Mouse (Mus musculus) heart, postnatal 36 days (tissue): ENCODE results near the gene Creb3l1. TPM values are rescaled to one million over a fixed set of nuclear protein-coding genes. Genes with fewer than 3 reads are reported as not detected.

ENCODE experiments used
- DNase-seq, 2 experiments: peaks; one replicate each; pipeline ENCODE4 v3.0.0; 2021 to 2022
- intact Hi-C: fragments of 180-260 bp; cut with DNase I; formaldehyde crosslinking; loops from one replicate; pipeline ENCODE4 v1.15.1; 2025
- total RNA-seq, 2 experiments: library from RNA; stranded (reverse); gene quantifications; 2 replicates each; pipeline ENCODE4 v1.2.3; 2021

The Creb3l1 gene
- total RNA-seq, 2 experiments from 2014 or later: 4.4 TPM

DNA sequence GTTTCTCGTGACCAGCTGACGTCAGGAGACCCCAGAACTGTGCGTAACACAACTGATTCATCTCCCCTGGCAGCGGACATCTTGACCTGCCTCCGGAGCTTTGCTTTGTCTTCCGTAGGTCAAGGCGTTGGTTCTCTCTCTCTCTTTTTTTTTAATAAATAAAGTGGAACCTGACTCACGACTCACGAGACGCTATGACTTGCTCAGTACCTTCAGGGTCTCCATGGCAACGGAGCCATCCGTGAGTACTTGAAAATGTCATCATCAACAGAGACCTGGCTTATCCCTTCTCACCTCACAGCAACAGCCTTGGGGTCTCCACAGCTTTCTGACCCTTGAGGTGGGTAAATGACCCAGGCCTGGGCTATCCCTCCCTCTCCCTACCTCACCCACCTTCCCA, 19.0 kb upstream of the Creb3l1 start:
- no peak for DNase-seq
- intact Hi-C loops: no loop called here

- intact Hi-C loops: no loop called here
- no peak for DNase-seq
Measured at GRCm38 (mm10) chr2:92041538-92041937, 17.2 kb upstream of the Creb3l1 start.

DNA sequence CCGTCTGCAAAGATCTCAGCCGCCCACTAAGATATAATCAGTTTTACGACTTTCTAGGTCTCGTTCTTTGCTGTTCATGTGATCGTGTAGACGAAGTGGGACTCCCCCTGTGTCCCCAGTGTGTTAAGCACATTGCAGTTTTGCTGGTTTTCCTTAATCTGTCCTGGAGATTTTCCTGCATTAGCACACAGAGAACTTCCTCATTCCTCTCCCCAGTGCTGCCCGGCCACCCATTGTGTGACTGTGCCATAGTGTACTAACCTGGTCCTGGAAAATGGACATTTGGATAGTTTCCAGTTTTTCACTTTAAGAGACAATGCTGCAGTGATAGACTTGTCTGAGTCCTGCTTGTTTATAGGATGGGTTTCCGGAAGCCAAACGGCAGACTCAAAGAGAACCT, 10.0 kb upstream of the Creb3l1 start:
- intact Hi-C loops: no loop called here
- DNase-seq: no peak

DNA sequence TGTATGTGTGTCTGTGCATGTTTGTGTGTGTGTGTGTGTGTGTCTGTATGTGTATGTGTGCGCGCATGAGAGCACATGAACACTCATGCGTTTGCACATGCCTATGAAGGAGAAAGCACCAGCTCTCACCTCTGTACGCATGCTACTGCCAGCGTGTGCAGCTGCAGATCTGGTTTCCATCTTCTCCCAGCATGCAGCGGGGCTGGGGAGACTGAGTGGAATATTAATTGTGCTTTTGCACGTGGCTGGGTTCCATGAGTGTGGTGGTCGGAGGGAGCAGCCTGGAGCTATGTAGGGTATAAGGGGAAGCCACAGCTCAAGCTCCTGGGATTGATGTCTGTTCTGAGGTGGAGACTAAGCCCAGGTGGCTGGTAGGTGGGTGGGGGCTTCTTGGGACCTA, 6.3 kb upstream of the Creb3l1 start:
- intact Hi-C loops: no loop called here
- no peak for DNase-seq

DNA sequence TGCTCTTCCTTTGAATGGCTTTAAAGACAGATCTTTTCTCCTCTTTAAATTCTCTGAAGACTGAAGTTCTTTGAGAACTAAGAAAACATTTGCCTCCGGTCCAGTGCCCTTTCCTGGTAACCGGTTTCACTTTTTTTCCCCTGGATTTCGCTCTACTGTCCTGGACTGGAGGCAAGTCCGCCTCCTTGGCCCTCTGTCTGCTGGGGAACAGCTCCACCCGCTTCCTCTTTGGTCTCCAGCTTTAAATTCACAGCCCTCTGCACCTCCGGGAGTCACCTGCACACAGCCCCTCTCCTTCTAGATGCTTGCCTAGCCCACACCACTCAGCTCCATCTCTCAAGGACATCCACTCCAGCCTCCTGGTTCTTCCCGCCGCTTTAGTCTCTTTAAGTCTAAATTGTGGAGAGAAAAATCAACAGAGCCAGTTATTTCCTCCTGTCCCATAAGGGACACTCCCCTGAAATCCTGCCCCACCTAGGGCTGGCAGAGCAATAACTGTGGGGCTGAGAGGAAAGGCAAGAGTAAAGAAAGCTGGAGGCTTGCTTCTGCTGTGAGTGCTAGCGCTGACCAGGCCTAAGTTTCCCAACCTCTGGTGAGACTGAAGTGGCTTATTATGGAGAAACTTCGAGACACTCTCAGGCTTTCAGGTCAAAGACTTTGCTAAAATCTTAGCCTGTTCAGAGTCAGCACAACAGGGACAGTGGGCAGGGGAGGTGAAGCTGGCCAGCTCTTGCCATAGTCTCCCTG, 5.3 kb upstream of the Creb3l1 start:
- intact Hi-C loops: no loop called here
- no peak for DNase-seq

- DNase-seq: no peak
- intact Hi-C loops: no loop called here
Measured at GRCm38 (mm10) chr2:92027811-92028590, 3.7 kb upstream of the Creb3l1 start.

DNA sequence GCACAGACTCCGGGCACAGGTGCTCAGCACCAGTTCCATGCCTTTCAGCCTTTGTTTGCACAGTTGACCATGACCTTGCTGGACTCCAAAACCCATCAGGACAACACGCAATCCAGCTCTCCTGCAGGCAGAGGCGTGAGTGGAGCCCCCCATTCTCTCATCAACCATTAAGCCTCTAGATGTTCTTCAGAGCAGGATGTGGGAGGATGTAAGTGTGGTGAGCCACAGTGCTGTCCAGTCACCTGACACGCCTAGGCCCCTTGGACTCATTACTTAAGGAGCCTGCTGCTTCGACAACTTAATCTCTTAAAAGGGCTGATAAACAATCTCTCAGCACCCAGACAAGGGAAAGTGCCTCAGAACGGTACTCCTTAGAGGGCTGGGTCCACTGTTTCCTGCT, 1.7 kb upstream of the Creb3l1 start:
- no peak for DNase-seq
- intact Hi-C loops: no loop called here

GRCm38 (mm10) chr2:92025202-92025601, 900 bp upstream of the Creb3l1 start:
- no peak for DNase-seq
- intact Hi-C loops: no loop called here

- intact Hi-C loops: loop anchor here (2.0 to 5.0 kb wide), 3 partner anchors 15 to 36 kb away; no protein-coding TSS in a partner anchor
- peak; percentile 55 to 59 for DNase-seq
Measured at GRCm38 (mm10) chr2:92023362-92024273, 684 bp downstream of the Creb3l1 start.

- DNase-seq: no peak
- intact Hi-C loops: loop anchor here (5.0 kb wide), 1 partner anchor 33 kb away; no protein-coding TSS in a partner anchor
Measured at GRCm38 (mm10) chr2:92020676-92021265, 3.5 kb downstream of the Creb3l1 start.

GRCm38 (mm10) chr2:92017440-92017839, 6.9 kb downstream of the Creb3l1 start:
- DNase-seq: no peak
- intact Hi-C loops: no loop called here

DNA sequence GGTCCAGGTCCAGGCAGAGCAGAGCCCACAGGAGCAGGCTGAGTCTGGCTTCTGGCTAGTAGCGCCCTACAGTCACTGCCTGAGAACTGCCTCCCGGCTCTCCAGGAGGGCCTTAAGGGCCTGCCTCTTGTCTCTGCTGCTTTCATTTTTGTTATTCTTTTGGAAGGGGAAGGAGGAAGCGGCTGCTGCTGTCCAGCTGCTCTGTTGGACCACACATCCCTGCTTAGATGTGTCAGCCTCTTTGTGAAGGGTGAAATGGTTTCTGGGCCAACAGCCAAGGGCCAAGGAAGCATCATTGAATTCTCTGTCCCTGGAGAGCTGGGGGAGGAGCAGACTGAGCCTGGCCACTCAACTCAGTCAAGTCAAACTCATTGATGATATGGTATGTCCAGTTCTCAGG, 7.3 kb downstream of the Creb3l1 start:
- intact Hi-C loops: no loop called here
- peak; percentile 67 to 69 for DNase-seq

GRCm38 (mm10) chr2:92014891-92015290, 9.4 kb downstream of the Creb3l1 start:
- intact Hi-C loops: no loop called here
- DNase-seq: no peak

DNA sequence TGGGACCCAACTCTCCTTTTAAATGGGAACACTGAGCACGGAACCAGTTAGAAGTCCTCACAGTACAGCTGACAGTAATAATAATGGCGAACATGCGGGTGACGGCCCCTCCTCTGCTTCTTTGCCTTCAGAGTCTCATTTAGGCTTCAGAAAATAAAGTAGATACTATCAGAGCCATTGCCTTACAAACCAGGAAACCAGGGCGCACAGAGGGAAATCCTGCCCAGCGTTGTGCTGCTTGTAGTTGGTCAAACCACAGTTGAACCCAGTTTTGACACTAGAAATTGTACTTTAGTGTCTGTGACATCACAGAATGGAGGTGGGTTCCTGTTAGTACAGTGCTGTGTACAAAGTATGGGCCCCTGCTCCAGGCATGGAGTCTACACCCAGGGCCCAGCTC, 10.1 kb downstream of the Creb3l1 start:
- intact Hi-C loops: no loop called here

DNA sequence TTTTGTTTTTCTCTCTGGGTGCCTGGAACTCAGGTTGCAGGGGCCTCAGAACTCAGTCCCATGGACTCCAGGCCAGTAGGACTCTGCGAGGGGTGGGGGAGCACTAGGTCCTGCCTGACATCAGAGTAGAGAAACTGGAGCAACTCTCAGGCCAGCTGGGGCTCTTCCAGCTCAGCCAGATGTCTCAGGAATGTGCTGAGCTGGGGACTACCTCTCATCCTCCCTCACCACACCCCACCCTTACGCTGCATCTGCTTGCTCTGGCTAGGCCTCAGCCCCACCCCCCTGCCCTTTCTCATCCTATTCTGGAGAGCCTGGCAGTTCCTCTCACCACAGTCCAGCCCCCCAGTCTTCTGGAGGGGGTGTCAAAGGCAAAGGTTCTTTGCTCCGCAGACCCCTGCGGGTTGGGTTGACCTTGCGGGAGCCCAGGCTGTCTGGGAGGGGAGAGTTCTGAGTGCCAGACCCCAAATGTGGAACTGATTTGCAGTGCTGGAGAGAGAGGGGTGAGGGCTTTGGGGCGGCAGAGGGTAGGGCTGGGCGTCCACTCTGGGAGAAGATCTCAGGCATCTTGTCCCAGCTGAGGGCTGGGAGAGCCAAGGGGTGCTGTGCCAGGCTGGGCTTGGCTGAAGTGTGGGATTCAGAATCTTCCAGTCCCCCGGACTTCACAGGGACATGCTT, 11.4 kb downstream of the Creb3l1 start:
- intact Hi-C loops: no loop called here

More for the DNA sequence above, 10.1 kb downstream of the Creb3l1 start:
- DNase-seq: no peak

GRCm38 (mm10) chr2:92011424-92012353, 12.6 kb downstream of the Creb3l1 start:
- intact Hi-C loops: no loop called here
- no peak for DNase-seq

More for the DNA sequence above, 11.4 kb downstream of the Creb3l1 start:
- DNase-seq: peak in 1 of 2 experiments; percentile 64

DNA sequence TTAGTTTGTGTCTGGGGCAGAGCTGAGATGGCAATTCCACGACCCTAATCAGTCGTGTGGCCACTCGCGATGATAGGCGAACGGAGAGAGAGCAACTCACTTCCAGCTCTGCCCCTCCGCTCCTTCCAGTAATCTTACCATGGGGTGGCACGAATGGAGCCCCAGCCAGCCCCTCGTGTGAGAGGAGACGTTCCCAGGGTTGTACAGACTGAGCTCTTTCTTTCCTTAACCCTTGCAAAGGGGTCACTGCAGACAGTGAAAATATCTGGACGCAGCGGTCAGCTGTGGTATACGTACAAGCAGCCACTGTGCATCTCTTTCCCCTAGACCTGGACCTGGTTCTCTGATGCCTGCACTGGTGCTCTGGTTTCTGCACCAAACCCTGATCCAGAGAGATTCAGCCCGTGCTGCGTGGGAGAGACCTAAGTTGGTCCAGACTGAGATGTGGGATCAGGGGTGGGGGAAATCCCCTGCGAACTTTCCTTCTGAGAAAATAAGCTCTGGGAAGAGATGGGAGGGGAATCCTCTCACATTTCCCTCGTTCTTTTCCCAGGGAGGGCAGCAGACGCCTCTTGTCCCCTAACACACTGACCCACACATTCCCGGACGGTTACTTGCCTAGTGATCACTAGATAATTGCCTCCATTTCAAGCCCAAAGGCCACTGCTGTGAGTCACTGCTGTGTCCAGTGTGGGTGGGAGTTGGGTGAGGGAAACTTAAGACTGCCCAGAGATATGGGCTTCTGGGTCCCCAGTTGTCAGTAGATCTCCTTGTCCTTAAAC, 15.5 kb downstream of the Creb3l1 start:
- DNase-seq: no peak
- intact Hi-C loops: loop anchor here (1.0 to 5.0 kb wide), 4 partner anchors 14 to 423 kb away; partner anchors contain the start of gene Cry2
